Mouse (Mus musculus) frontal cortex, postnatal 14 days (tissue): ENCODE data around the gene Sptlc2.
"Not testable (repeated sequence)": the region's sequence is repeated elsewhere in the genome, so short reads cannot be mapped to it uniquely, and the experiment has no call there.

Experiments used
- DNase-seq, 2 experiments: peaks; one replicate each; pipeline ENCODE4 v3.0.0; 2022; ENCODE audit warnings: low spot score in 2 of 2

Sptlc2 gene

GRCm38 (mm10) chr12:87331053-87331456 is 57.1 kb downstream of the Sptlc2 start:
- DNase-seq, result no peak

- DNase-seq, result no peak
Measured at GRCm38 (mm10) chr12:87330213-87330612, 57.9 kb downstream of the Sptlc2 start.

- DNase-seq, result no peak
Measured at GRCm38 (mm10) chr12:87328025-87328424, 60.1 kb downstream of the Sptlc2 start.

- DNase-seq, result no peak
Measured at GRCm38 (mm10) chr12:87327610-87328009, 60.5 kb downstream of the Sptlc2 start.

- DNase-seq, result no peak
Measured at GRCm38 (mm10) chr12:87325452-87325851, 62.7 kb downstream of the Sptlc2 start.

GRCm38 (mm10) chr12:87319229-87319628 is 68.9 kb downstream of the Sptlc2 start:
- DNase-seq, result no peak

GRCm38 (mm10) chr12:87317951-87318350 is 70.2 kb downstream of the Sptlc2 start:
- no peak for DNase-seq

GRCm38 (mm10) chr12:87313098-87313497 is 75.1 kb downstream of the Sptlc2 start:
- DNase-seq, result no peak

- DNase-seq, result not testable (repeated sequence)
Measured at GRCm38 (mm10) chr12:87306584-87306844, 81.6 kb downstream of the Sptlc2 start.

- DNase-seq, result no peak
Measured at GRCm38 (mm10) chr12:87305767-87306583, 82.2 kb downstream of the Sptlc2 start.

GRCm38 (mm10) chr12:87301189-87301588 is 87.0 kb downstream of the Sptlc2 start:
- no peak for DNase-seq

GRCm38 (mm10) chr12:87300441-87300690 is 87.8 kb downstream of the Sptlc2 start:
- no peak for DNase-seq

GRCm38 (mm10) chr12:87299657-87300440 is 88.3 kb downstream of the Sptlc2 start, which contains the start of gene Ism2:
Ism2 (minus strand) TSS chr12:87299705.
- no peak for DNase-seq

GRCm38 (mm10) chr12:87299037-87299656 is 89.0 kb downstream of the Sptlc2 start:
- DNase-seq, result no peak

- no peak for DNase-seq
Measured at GRCm38 (mm10) chr12:87293934-87294333, 94.2 kb downstream of the Sptlc2 start.

GRCm38 (mm10) chr12:87289100-87289499 is 99.1 kb downstream of the Sptlc2 start:
- no peak for DNase-seq

GRCm38 (mm10) chr12:87284726-87285125 is 103.4 kb downstream of the Sptlc2 start:
- no peak for DNase-seq

GRCm38 (mm10) chr12:87284268-87284667 is 103.9 kb downstream of the Sptlc2 start:
- DNase-seq, result no peak

GRCm38 (mm10) chr12:87283706-87284105 is 104.4 kb downstream of the Sptlc2 start:
- no peak for DNase-seq

GRCm38 (mm10) chr12:87282743-87283142 is 105.4 kb downstream of the Sptlc2 start:
- no peak for DNase-seq

- DNase-seq, result no peak
Measured at GRCm38 (mm10) chr12:87281766-87282165, 106.4 kb downstream of the Sptlc2 start.

GRCm38 (mm10) chr12:87279879-87280278 is 108.3 kb downstream of the Sptlc2 start:
- no peak for DNase-seq

- no peak for DNase-seq
Measured at GRCm38 (mm10) chr12:87279350-87279749, 108.8 kb downstream of the Sptlc2 start.
